Mouse (Mus musculus) gastrocnemius, postnatal 4 days (tissue): ENCODE measurements at regions not wholly inside any gene's neighbourhood (a gene's known extent, or its start where the extent isn't known, plus 50 kb on each side); places are given as distances from the start of the nearest gene placed in this dataset.

Source experiments
- DNase-seq, 2 experiments: peaks; one replicate each; pipeline ENCODE4 v3.0.0; 2021 to 2022; ENCODE audit warnings: low spot score in 2 of 2, mixed read lengths in 2 of 2

DNA sequence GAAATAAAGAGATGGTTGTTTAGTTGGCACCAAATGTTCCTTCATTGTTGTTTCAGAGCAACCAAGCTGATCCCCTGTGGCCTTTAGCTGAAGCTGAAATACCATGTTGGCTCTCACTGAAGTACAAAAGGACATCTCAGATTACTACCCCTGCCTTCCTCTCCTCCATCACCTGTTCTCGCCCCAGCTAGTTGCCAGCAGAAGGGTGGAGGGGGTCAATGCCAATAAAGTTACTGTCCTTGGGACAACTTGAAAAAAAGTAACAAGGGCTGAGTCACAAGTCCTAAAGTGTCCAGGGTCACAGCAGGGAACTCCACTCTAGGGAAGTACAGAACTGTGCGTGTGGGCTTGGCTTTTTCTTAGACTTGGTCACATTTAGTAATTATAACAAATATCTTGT lies 216.0 kb downstream of the Lnpk start:
- no peak for DNase-seq

DNA sequence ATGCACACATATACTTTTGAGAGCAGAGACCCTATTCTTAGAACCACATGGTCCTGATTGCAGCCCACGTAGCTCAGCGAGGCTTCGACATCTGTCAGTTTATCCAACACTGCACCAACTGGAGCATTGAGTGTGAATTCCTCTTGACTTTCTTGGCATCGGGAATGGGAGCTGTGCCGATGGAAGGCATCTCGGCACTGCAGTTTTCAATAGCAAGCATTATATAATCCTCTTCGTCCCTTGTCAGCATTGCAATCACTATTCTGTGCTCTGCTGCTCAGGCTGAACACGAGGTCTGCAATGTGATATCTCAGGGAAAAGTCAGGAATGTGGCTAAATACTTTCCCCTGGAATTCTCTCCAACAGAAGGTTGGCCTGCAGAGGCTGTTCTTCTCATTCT lies 224.6 kb downstream of the Lnpk start:
- no peak for DNase-seq

DNA sequence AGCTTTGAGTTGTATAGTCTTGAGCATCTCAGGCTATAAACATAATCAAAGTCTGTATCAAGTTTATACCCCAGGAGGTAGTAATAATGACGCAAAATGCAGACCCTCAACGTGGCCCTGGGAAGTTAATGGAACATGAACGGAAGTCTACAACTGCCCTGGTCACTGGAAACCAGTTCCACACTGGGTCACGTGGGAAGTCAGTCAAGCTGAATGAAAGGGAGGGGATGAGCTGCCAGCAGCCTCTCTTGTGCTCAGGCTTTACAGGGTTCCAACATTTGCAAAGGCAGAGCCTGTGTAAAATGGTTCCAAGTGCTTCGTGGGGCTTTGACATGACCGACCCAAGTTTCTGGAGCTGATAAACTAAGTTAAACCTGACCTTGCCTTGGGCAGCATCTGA lies 229.4 kb downstream of the Lnpk start:
- no peak for DNase-seq

DNA sequence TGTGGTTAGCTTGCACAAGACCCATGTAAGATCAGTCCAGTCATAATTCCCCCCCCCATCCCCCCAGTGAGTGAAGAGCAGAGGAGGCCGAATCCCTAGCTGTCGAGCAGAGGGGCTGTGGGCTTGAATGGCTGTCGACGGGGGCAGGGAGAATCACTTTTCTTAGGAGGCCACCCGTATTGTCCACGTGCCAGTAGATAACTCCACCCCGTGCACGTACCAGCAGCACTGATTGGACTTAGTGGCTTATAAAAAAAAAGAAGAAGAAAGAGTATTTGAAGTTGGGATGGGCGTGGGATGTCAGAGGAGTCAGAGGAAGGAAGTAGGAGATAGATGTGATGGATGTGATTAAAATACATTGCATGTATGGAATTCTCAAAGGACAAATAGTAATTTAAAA lies 272.9 kb downstream of the Lnpk start:
- no peak for DNase-seq

DNA sequence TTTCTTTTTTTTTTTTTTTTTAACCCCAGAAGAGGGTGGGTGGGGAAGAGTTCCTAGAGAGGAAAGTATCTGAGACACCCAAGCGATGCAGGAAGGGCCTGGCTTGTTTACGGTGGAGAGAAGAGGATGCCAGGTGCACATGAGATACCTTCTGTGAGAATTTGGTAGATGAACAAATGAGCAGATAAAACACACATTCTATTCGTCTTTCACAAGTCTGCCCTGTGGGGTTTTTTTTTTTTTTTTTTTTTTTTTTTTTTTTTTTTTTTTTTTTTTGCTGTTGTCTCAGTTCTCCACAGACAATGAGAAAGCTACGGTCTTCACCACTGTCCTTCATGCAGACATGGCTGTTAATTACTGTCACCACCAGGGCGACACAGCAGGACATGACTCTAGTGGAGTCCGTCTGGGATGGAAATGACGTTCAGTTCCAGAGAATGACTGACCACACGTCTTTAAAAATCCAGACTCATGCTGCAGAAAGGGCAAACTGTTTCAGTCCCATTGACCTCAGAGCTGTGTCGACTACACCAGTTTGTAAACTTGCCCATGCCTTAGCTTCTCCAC lies 278.3 kb downstream of the Lnpk start:
- no peak for DNase-seq

DNA sequence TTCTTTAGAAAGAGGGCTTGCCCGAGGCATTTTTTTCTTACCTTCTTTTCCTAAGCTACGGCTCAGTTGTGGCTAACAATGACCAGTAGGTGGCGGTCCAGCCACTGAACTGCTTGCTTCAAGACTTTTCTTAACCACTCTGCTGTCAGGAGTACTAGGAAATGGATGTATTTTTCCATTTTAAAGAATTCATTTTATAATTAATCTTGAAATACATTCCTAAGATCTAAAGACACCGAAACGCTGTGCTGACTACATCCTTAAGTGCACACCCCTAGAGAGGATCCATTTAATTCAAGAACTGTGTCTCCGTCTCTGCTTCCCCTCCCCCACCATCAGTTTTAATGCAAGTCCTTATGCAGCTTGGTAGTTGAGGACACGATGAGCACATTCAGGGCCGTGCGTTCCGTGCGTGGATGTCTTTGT lies 278.9 kb downstream of the Lnpk start:
- peak in 1 of 2 experiments; percentile 68 for DNase-seq

DNA sequence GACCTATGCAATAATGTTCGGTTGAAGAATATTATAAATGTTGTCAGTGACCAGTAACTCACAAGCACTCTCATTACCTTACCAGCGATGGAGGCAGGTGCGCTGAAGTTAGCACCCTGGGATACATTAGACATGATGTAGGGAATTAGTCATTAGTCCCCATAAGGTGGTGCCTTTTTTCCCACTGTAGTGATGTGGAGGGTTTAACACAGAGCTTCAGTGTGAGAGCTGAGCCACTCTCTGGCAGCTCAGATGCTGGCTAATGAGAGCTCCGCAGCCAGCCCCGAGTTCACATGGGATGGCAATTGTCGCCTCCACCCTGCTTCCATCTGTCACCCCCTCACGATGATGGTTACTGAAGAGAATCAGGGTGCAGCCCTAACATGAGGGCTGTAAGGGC lies 286.6 kb downstream of the Lnpk start:
- no peak for DNase-seq

DNA sequence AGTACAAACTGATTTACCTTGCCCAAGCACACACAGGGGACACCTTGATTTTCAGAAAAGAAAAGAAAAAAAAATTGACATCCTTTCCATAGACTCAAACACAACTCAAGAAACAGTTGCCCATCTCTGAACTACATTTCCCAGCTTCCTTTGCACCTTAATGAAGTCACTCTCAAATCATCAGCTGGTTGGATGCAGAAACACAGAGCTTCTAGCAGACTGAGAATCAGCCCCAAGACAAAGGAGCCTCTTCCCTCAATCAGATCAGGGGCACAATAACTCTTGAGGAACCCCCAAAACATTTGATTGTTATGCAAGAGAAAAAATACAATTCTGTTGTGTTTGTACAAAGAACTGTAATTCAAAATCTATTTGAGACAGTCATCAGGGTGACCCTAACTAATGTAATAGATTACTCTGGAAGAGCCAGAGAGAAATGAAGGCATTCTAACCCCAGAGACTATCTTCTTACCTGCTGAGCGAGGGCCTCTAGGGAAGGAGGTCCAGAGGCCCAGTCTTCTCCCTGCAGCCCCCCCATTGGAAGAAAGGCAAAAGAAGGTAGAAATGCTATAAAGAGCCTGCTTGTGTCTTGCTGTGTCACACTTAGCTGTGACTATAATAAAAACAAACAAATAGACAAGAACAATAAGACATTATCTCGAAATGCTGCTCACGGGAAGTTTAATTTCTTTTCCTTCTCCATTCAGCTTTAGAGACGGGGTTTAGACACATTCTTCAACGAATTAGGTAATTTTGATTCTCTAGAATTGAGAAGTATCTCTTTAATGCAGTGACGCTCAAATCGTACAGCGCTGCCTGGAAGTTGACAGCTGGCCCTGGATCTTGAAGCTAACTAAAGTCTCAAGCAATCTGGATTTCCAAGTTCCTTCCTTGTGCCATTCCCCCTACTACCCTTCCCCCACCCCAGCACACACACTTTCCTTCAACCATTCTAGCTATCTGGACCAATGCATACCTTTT lies 287.5 kb downstream of the Lnpk start:
- DNase-seq: no peak

DNA sequence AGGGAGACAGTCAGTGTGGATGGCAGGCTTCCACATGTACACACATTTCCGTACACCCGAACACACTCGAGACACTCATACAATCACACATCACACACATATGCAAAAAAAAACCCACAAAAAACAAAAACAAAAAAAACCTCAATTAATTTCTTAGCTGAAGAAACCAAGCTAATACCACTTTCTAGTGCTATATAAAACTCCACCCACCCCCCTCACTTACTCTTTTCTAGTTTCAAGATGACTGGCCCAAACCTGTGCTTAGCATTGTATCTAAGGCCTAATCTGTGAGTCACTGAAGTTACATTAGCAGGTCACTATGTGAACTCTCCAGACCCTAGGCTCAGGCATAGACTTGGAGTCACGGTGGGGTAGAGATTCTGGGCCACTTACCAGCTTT lies 293.6 kb downstream of the Lnpk start:
- no peak for DNase-seq

DNA sequence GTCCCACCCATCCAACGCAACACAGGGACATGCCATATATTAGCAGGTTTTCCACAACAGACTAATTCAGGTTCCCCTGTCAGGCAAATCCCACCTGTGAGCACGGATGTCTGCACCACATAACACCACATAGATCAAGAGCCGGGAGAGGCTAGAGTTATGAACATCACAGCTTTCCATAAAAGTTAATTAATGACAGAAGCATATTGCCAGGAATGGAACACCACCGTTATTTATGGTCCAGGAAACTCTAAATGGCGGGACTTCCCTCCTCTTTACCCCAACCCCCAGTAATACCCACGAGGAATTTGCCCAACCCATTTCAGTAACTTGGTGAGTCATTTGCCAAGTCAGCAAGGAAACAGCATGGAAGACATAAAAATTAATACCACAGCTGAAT lies 314.3 kb downstream of the Lnpk start:
- DNase-seq: no peak

DNA sequence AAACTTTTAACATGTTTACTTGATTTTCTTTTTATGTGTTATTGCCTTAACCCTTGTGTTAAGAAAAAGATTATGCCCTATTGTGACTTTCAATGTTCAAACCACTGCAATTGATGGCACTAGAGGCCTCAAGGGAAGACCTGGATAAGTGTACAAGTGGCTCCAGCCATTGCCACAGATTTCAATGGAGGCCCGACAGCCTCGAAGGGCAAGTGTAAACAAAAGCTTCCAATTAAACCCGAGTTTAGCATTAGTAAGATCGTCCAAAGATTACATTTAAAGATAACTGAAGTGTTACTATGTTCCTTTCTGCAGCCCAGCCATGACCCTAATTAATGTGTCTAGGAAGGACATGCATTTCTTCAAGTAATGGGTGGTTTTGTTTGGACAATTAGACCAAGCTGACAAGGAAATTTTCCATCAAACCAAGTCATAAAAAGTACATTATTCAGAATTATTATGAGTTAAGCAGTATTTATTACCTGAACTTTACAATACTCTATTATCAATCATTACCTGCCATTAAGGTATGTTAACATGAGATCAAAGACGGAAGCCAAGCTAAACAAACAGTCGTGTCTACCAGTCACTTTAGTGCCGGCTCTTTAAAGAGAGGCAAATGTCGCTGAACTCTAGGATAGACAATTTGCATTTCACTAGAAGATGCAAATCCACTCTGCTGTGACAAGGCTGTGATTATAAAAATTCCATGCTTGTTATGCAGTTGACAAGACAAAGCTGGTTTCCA lies 322.0 kb downstream of the Lnpk start:
- DNase-seq: no peak

DNA sequence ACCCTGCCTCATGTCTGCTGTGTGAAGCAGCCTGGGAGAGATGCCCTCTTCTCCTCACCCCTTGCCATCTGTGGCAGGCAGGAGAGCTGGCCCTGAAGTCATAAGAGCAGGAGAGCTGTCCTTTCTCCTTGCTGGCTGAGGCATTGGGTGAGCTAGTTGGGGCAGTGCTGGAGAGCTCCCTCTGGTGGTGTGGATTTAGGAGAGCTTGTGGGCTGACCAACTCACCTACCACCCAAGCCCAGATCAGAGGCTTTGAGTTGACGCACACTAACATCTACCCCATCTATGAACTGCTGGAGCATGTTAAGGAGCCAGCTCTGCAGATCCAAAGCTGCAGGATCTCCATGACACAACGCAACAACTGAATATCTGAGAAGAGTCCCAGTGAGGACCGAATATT lies 331.7 kb downstream of the Lnpk start:
- DNase-seq: no peak

DNA sequence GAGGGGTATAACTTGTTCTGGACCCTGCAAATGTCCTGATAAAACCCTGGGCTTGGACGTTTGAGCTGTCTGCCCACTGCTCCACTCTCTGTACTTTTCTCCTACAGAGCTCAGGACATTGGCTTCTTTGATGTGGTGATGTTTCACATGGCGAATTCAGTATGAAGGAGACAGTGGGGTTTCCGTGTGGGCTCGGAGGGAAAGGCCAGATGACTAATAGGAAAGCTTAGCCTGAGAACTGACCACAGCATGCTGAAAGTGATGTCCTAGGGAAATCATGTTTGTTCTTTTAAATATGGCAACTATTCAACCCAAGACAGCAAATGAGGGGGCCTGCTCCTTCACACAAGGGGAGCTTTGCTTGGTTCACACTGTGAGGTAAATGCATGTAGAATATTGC lies 332.6 kb downstream of the Lnpk start:
- DNase-seq: no peak

DNA sequence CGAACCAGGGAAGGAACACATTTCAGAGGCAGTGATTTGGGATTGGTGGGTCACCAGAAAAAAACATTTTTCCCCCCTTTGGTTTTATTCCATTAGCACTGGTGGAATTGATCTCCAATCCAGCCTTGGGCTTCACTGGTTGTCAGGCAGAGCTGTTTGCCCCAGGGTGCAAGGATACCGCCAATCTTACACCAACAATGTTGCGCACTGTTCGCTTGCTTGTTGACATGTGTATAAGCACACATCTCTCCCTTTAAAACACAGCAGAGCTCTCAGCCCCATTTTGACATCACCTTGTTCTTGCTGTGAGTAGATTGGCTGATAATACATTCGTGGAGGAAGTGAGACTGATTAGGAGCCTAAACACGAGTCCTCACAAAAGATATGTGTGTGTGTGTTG lies 333.1 kb upstream of the Atp5g3 start:
- DNase-seq: no peak

DNA sequence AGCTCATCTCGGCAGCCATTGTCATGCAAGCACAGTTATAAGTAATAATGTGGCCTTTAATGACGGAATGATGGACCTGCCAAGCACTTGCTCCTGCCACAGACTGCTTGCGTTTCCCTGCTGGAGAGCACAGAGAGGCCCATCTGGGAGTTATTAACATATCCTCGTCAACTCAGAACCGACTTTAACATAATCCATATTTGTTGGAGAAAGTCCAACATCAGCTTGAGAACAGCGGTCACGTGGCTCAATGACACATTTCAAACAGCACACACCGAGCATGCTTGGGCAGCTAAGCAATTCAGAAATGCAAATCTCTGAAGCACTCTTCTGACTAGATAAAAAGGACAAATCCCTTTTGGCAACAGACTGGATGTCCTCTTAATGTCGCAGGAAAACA lies 332.7 kb upstream of the Atp5g3 start:
- DNase-seq: no peak

DNA sequence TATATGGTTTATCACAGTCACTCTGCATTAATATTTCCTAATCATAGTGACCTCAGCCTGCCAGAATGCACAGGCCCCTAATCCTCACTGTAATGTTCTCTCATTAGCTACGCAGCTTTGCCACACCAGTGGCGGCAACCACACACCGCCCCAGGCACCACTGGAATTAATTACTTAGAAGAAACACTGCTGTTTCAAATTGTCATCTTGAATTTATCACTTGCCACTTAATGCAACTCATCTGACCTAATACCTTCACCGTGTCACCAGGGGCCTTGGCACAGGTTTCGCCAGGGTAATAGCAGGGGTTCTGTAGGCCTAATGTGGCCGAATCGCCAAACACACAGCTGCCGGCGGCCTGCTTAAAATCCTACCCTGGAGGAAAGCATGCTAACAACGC lies 328.5 kb upstream of the Atp5g3 start:
- no peak for DNase-seq

DNA sequence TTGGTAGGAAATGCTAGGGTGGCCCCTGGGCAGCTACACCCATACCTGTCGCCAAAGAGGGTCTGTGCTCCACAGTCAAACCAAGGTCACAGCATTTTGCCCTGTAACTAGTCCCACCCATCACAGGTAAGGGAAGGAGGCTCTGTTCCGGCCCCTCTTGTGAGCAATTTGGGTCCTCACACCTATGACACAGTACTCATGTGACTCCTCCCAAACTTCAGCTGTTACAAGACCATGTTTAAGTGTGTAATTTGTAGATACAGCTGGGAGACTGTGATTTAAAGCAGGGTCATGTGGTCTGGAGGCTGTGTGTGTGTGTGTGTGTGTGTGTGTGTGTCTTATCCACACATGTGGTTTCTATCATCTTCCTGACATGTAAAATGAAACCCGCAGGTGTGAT lies 306.3 kb upstream of the Atp5g3 start:
- DNase-seq: no peak

DNA sequence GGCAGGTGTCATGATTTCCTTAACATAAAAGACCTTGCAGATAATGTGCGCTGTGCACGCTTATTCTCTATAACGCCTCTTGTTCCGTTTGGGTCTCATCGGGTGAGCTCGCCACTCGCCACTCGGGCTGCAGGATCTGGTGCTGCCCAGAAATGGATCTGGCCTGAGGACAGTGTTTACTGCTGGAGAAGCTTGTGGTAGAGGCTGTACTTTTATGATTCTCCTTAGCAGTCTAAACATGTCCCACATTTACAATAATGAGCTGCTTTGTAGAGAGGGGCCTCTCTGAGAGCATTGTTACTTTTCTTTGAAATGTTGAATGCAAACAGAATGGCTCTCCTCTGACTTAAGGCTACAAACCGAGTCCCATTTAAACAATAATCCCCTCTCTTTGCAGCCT lies 299.1 kb upstream of the Atp5g3 start:
- DNase-seq: no peak

DNA sequence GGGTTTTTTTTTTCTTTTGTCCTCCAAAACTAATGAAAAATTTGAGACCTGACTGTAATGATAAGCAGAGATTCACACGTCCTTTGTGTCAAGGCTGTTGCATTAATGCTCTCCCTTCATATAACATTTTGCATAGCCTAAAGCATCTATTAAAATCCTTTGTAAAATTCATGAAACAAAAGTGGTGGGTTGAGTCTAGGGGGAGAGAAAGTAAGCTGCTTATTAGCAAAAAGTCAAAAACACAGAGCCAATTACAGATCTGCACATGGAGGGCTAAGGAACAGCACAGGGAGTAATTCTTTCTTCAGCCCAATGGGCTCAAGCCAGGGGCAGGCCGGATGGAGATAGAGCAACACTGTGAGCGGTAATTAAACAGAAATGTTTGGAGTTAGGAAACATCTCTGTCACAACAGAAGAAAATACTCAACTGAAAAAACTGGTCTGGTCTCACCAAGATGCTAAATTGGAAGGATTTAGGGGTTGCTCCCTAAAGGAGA lies 298.3 kb upstream of the Atp5g3 start:
- no peak for DNase-seq

DNA sequence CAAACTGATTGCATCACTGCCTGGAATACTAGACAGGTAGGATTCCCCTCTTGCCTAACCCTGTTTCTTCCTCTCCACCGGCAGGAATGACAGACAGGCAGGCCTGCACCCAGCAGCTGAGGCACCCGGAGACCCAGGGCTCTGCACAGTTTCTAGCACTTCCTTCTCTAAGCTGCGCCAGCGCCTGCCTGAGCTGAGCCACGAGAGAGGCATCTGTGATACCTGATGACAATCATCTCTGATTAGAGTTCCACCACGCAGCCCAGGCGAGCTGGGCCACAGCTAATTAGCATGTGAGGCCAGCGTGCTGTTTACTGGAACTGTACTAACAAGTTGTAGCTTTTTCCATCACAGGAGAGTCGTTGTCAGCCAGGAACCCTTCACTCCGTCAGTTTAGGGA lies 296.3 kb upstream of the Atp5g3 start:
- no peak for DNase-seq

DNA sequence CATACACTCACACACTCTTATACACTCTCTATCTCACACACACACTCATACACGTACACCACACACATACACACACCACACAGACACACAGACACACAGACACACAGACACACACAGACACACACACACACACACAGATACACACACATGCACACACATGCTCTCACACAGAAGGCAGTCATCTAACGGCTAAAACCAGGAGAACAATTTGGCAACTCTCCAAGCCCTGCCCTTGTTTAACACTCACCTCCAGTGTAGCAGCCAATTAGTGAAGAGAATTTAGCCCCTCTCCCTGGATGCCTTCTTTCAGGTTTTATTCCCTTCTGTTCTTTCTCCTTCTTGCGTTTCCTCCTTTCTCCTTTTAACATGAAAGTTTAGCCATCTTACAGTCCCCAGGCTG lies 291.6 kb upstream of the Atp5g3 start:
- DNase-seq: no peak
